Mouse (Mus musculus) E14TG2a.4 (cell line): ENCODE measurements around the gene Zfp90.

Experiments
- CTCF ChIP-seq: conservative IDR thresholded peaks from 2 replicates; pipeline ENCODE4 v1.5.1; 2014; ENCODE audit warnings: low read length
- NANOG ChIP-seq: IDR thresholded peaks from 2 replicates; pipeline ENCODE4 v1.6.1; 2014; ENCODE audit warnings: borderline replicate concordance, low read length, mixed read lengths
- POU5F1 ChIP-seq: IDR thresholded peaks from 2 replicates; pipeline ENCODE4 v1.6.1; 2014; ENCODE audit warnings: low read length, borderline replicate concordance

DNA sequence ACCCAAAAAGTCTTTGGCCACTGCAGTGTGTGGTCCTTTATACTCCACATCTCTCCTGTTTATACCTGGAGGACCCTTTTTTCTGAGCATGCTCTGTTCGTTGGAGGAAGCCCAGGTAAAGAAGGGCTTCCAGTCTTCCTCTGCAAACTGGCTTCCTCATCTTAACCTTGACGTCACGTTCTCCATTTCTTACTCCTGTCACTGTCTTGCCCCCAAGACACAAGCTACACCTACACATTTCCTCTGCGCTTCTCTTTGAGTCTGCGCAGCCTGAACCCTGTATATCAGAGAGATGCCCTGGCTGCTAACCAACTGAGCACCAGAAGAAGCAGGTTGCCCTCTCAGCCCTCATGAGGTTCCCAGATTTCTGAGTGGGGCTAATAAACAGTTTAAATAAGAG lies 35.8 kb upstream of the Zfp90 start:
- TF ChIP-seq CTCF (no peak), NANOG (no peak), POU5F1 (no peak)
